Mouse (Mus musculus) olfactory bulb, adult 2 months (tissue): ENCODE results near the gene Tmem169. TPM values are rescaled to one million over a fixed set of nuclear protein-coding genes. Genes with fewer than 3 reads are reported as not detected.
A peak's percentile ranks its signal among the peaks of the same experiment; 100 is the strongest.
"Not testable (repeated sequence)": the region's sequence is repeated elsewhere in the genome, so short reads cannot be mapped to it uniquely, and the experiment has no call there.

Source experiments
- H3K27ac ChIP-seq: fragments of 200-500 bp; 2 replicates; pipeline ENCODE4 v1.5.1; 2012; ENCODE audit warnings: low read depth, low read length; ENCODE audit not compliant: insufficient read depth
- H3K4me1 ChIP-seq: fragments of 200-500 bp; 2 replicates; pipeline ENCODE4 v1.6.1; 2012; ENCODE audit warnings: low read length; ENCODE audit not compliant: control insufficient read depth, insufficient read depth
- H3K4me3 ChIP-seq: fragments of 200-500 bp; 2 replicates; pipeline ENCODE4 v1.5.1; 2012; ENCODE audit warnings: mild to moderate bottlenecking, low read depth, low read length, moderate library complexity; ENCODE audit not compliant: insufficient read depth
- CTCF ChIP-seq: fragments of 200-500 bp; IDR thresholded peaks from 2 replicates; pipeline ENCODE4 v1.5.1; 2012; ENCODE audit warnings: low read depth, mild to moderate bottlenecking, low read length, moderate library complexity; ENCODE audit not compliant: insufficient read depth
- POLR2A ChIP-seq: fragments of 200-500 bp; IDR thresholded peaks from 2 replicates; pipeline ENCODE4 v1.6.1; 2012; ENCODE audit warnings: mild to moderate bottlenecking, low read depth, low read length, moderate library complexity; ENCODE audit not compliant: insufficient read depth
- WGBS: fragments of 180-500 bp; shearing (Covaris S2); methylation state at CpG from one replicate; pipeline ENCODE4 v1.1.7; 2018; 5-methylcytosine and 5-hydroxymethylcytosine counted together
- polyA plus RNA-seq: library from polyadenylated mRNA; stranded (reverse); fragments of >200 nt; gene quantifications from 2 replicates; pipeline ENCODE4 v1.2.4, GENCODE M21; 2012; ENCODE audit warnings: low replicate concordance; ENCODE audit not compliant: missing spikeins, insufficient read depth, insufficient read length

Tmem169 gene
- polyA plus RNA-seq = not detected in 2 replicates

DNA sequence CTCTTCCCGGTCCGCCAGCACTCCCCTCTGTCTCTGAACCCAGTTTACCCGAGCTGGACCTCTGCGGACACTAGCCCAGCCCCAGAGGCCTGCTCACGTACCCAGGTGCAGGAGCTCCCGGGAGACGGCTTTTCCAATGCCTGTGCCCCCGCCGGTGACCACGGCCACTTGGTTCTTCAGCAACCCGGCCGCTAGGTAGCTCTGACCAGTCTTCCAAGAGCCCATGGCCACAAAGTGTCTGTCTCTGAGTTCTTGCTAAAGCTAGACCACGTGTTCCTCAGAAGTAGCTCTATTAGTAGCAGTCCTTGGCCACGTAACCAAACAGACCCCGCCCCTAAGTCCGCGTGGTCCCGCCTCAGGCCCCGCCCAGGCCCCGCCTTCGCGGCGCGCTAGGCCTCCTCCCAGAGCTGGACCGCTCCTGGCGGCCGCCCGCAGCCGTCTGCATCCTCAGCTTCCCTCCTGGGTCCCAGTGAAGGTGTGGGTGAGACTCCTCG, at the start of gene Tmem169, which contains the start of gene Pecr:
Gene Tmem169, plus strand, starts transcription at position 378 of the 494 bp plus-strand sequence.
Gene Pecr, minus strand, starts transcription at position 323 of the 494 bp plus-strand sequence.
- no peak for TF ChIP-seq CTCF
- peak; percentile 86 for TF ChIP-seq POLR2A
- peak within 1 kb of the TSS; percentile 88 for H3K27ac ChIP-seq
- peaks cover 23% of the 10 kb centered on the region for H3K4me1 ChIP-seq
- peak within 1 kb of the TSS; percentile 54 for H3K4me3 ChIP-seq
- WGBS = under 1% methylated on average over 30 of the region's 30 CpGs

DNA sequence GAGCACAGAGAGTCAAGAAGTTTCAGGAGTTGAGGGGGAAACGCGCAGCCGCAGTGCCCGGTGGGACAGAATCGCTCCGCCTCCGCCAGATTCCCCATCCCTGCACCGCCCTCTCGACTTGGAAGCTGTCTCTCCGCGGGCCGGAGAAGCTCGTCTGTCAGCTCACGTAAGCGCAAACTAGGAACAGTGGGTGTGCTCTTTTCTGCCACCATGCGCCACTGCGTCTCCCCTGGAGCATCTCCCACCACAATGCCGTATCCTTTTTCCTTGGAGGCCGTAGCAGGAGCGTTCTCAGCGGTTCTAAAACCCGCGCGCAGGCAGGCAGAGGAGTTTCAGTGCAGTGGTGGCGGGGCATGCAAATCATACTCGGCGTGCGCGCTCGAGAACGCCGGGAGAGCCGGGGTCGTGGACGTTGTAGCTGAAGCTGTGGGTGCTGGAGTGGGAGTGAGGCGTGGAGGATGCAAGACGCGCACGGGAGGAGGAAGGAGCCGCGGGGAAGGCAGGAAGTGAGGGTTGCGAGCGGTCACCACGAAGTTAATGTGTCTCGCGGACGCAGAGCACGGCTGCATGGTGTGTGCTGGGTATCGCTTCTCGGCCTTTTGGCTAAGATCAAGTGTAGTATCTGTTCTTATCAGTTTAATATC, 47.7 kb upstream of the Tmem169 start:
- TF ChIP-seq POLR2A = peak; percentile 18; the same call in 1 of the 2 replicates
- peak overlapping the region; percentile 97 for H3K4me3 ChIP-seq
- H3K4me1 ChIP-seq = not testable (repeated sequence)
- WGBS = under 1% methylated on average over 37 of the region's 50 CpGs
- peak overlapping the region; percentile 91 for H3K27ac ChIP-seq

DNA sequence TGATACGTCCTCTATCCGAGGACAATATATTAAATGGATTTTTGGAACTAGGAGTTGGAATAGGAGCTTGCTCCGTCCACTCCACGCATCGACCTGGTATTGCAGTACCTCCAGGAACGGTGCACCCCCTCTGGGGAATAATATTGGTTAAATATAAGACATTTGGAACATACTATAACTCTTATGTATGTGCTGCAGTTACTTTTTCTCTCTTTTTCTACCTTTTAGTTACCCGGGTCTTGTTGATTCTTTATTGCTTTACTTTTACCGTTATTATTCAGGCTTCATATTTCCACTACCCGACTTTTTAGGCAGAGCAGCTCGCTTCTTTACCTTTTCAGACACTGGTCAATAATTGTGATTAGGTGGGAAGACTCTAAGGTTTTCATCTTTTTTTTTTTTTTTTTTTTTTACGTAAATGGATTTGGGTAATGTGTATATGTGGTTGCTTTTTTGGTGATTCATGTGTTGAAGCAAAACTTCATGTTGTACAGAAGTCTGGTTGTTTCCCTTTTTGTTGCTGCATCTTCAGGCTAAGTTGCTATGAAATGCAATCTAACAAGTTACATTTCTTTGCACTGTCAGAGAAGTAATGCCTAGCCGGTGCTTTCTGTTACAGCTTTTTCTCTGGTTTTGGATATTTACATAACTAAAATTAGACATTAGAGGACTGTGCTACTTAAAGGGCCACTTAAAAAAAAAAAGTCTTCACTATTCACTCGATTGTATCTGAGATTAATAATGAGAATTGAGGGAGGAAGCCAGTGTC, 47.0 kb upstream of the Tmem169 start:
- peak overlapping the region; percentile 13; the same call in 1 of the 2 replicates for H3K4me3 ChIP-seq
- TF ChIP-seq POLR2A (no peak), CTCF (no peak)
- H3K4me1 ChIP-seq = no peaks in the 10 kb centered on the region
- H3K27ac ChIP-seq = no peak overlapping the region
- 8% methylated on average over 13 of the region's 13 CpGs for WGBS

DNA sequence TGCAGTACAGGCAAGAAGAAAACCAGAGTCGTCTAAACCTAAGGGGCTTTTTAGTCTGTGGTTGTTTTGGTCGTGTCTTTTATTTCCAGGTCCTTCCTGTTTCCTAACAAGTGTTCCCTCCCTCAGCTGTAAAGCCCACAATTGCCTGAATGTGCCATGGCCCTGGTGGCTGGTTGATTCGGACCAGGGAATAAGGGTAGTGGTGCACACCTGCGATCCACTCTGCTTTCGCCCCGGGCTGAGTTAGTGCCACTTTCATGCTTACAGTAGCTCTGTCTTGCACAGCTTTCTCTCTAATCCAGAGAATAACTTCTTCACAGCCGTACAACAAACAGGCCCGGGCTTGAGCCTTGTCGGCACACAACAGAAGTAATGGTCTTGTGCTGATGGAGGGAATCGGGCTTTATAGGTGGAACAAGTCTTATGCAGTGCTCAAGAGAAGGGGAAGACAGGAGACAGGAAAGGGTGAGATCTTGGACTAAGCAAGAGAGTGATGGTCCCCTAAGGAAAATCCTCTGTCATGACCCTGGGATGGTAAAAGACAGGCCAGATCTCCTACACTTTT, 46.1 kb upstream of the Tmem169 start:
- H3K27ac ChIP-seq = no peak overlapping the region

DNA sequence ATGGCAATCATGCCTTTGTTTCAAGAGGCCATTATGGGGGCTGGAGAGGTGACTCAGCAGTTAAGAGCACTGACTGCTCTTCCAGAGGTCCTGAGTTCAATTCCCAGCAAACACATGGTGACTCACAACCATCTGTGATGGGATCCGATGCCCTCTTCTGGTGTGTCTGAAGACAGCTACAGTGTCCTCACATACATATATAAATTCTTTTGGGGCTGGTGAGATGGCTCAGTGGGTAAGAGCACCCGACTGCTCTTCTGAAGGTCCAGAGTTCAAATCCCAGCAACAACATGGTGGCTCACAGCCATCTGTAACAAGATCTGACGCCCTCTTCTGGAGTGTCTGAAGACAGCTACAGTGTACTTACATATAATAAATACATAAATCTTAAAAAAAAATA, 45.1 kb upstream of the Tmem169 start:
- not testable (repeated sequence) for H3K27ac ChIP-seq, H3K4me3 ChIP-seq, H3K4me1 ChIP-seq
- 92% methylated on average over 3 of the region's 3 CpGs for WGBS

More for the DNA sequence above, 46.1 kb upstream of the Tmem169 start:
- Histone ChIP-seq H3K4me3 (no peak overlapping the region), H3K4me1 (no peaks in the 10 kb centered on the region)
- TF ChIP-seq CTCF = no peak
- 73% methylated on average over 10 of the region's 10 CpGs for WGBS

DNA sequence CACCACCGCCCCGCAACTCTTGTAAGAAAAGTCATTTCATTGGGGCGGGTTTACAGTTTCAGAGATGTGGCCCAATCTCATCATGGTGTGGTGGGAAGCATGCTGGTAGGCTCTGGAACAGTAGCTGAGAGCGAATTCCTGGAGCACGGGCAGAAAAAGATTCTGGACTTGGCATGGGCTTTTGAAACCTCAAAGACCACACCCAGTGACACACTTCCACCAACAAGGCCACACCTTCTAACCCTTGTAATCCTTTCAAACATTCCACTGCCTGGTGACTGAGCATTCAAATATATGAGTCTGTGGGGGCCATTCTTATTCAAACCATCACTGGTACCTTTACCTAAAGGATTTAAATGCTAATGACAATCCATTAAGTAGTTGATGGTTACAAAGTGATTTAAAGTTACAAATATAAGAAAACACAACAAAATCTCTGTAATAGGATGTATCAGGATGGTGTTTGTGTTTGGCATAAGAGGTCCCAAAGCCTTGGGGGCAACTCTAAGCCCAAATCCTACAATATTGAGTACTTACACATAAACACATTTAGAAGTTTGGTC, 41.5 kb upstream of the Tmem169 start:
- Histone ChIP-seq H3K27ac (no peak overlapping the region), H3K4me1 (no peaks in the 10 kb centered on the region), H3K4me3 (no peak overlapping the region)
- TF ChIP-seq CTCF (no peak), POLR2A (no peak)
- WGBS = 93% methylated on average over 5 of the region's 5 CpGs

DNA sequence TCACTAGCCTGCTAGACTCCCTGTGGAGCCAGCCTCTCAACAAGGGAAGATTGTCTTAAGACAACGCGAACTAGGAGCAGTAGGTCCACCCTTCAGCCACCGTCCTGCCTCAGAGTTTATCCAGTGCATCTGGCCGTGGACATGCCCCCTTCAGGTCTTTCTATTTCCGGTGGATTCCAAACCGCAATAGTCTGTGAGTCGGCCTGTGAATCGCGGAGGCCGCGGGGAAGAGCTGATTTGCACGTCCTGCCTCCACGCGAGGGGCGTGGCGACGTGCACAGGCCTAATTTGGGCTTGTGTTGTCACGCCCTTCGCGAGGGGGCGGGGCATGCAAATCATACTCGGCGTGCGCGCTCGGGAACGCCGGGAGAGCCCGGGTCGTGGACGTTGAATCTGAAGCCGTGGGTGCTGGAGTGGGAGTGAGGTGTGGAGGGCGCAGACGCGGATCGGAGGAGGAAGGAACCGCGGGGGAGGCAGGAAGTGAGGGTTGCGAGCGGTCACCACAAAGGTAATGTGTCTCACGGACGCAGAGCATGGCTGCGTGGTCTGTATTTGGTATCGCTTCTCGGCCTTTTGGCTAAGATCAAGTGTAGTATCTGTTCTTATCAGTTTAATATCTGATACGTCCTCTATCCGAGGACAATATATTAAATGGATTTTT, 40.4 kb upstream of the Tmem169 start:
- H3K4me3 ChIP-seq = peak overlapping the region; percentile 61
- whole genome bisulfite sequencing = under 1% methylated on average over 47 of the region's 47 CpGs
- TF ChIP-seq POLR2A = peak; percentile 52
- no peak for TF ChIP-seq CTCF

DNA sequence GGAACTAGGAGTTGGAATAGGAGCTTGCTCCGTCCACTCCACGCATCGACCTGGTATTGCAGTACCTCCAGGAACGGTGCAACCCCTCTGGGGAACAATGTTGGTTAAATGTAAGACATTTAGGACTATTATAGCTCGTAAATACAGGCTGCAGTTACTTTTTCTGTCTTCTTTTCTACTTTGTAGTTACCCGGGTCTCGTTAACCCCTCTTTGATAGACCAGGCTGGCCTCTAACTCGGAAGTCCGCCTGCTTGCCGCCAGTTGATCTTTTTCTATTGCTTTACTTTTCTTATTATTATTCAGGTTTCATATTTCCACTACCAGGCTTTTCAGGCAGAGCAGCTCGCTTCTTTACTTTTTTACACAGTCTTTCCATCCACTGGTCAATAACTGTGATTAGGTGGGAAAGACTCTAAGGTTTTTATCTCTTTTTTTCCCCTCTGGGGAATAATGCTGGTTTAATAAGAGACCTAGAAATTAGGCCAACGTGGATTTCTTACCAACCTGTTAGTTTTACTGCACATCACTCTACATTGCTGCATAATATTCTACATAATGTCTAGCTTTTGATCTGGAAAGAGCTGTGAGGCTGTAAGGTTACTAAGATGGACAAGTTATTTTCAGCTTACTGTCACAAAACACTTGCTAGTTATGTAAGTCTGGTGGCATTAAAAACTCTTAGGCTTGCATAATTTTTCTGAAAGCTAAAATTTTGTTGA, 39.7 kb upstream of the Tmem169 start:
- 5% methylated on average over 12 of the region's 12 CpGs for WGBS

More for the DNA sequence above, 40.4 kb upstream of the Tmem169 start:
- H3K4me1 ChIP-seq = no peaks in the 10 kb centered on the region
- peak overlapping the region; percentile 97 for H3K27ac ChIP-seq

DNA sequence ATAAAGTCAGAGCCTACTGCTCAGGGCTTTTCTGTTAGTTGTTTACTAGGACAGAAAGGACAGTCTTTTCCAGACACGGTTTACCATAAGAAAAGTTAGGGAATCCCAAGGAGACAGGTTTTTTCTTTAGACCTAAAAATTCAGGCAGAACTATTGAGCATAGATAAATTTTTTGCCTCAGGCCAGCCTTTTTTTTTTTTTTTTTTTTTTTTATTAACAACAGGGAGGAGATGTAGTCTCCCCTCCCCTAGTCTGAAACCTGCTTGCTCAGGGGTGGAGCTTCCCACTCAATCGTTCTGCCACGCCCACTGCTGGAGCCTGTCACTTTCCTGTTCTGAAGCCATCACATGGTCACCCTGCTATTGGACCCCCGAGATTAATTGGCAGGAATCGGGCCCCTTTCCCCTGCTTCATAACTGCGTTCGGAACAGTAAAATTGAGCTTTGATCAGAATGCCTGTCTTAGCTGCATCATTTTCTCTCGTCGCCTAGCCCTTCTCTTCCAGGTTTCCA, 35.9 kb upstream of the Tmem169 start:
- 49% methylated on average over 9 of the region's 9 CpGs for WGBS
- not testable (repeated sequence) for H3K27ac ChIP-seq, H3K4me3 ChIP-seq, H3K4me1 ChIP-seq

More for the DNA sequence above, 39.7 kb upstream of the Tmem169 start:
- Histone ChIP-seq H3K4me1 (no peaks in the 10 kb centered on the region), H3K4me3 (peak overlapping the region; percentile 61; the same call in 1 of the 2 replicates), H3K27ac (peak overlapping the region; percentile 97)
- TF ChIP-seq CTCF (no peak), POLR2A (no peak)
